Mouse (Mus musculus) heart, postnatal 0 days (tissue): ENCODE results near the gene Gpn1. TPM values are rescaled to one million over a fixed set of nuclear protein-coding genes. Genes with fewer than 3 reads are reported as not detected.

ENCODE experiments used
- ATAC-seq: fragments of 200-750 bp; cut with Nextera tagmentation; 2 replicates; pipeline ENCODE4 v1.8.0; 2017; ENCODE audit warnings: low read depth, moderate number of reproducible peaks, moderate library complexity; ENCODE audit not compliant: insufficient read depth
- DNase-seq: peaks from one replicate; pipeline ENCODE4 v3.0.0-alpha.2; 2016; ENCODE audit warnings: low spot score
- H3K27ac ChIP-seq: fragments of 300-500 bp; sonication (generic); 2 replicates; pipeline ENCODE4 v1.5.1; 2014; ENCODE audit warnings: low read depth, mild to moderate bottlenecking
- H3K27me3 ChIP-seq: fragments of 300-500 bp; sonication (generic); 2 replicates; pipeline ENCODE4 v1.6.1; 2014; ENCODE audit warnings: low read length, mixed read lengths; ENCODE audit not compliant: control insufficient read depth, insufficient read depth
- H3K36me3 ChIP-seq: fragments of 300-500 bp; sonication (generic); replicated peaks from 2 replicates; pipeline ENCODE4 v1.6.1; 2014; ENCODE audit warnings: low read length, mixed read lengths; ENCODE audit not compliant: control insufficient read depth, insufficient read depth
- H3K4me1 ChIP-seq: fragments of 300-500 bp; sonication (generic); 2 replicates; pipeline ENCODE4 v1.6.1; 2014; ENCODE audit warnings: antibody characterized with exemption; ENCODE audit not compliant: control insufficient read depth, insufficient read depth
- H3K4me2 ChIP-seq: fragments of 300-500 bp; sonication (generic); 2 replicates; pipeline ENCODE4 v1.6.1; 2014; ENCODE audit warnings: low read depth, mild to moderate bottlenecking, low read length, moderate library complexity
- H3K4me3 ChIP-seq: fragments of 300-500 bp; sonication (generic); 2 replicates; pipeline ENCODE4 v1.5.1; 2014; ENCODE audit warnings: low read depth, low read length
- H3K9ac ChIP-seq: fragments of 300-500 bp; sonication (generic); replicated peaks from 2 replicates; pipeline ENCODE4 v1.6.1; 2014; ENCODE audit warnings: low read depth, low read length, mixed read lengths
- H3K9me3 ChIP-seq: fragments of 300-500 bp; sonication (generic); replicated peaks from 2 replicates; pipeline ENCODE4 v1.6.1; 2016; ENCODE audit warnings: low read length; ENCODE audit not compliant: control insufficient read depth
- CTCF ChIP-seq: IDR thresholded peaks from 2 replicates; pipeline ENCODE4 v1.5.1; 2016; ENCODE audit warnings: antibody characterized with exemption, control low read depth, low read depth
- EP300 ChIP-seq: IDR thresholded peaks from 2 replicates; pipeline ENCODE4 v1.6.1; 2016; ENCODE audit warnings: antibody characterized with exemption, low read depth
- WGBS: fragments of 180-500 bp; shearing (Covaris S2); extraction: QIAGEN DNeasy Blood & Tissue Kit; methylation state at CpG from one replicate; pipeline ENCODE4 v1.1.7; 2014; 5-methylcytosine and 5-hydroxymethylcytosine counted together
- polyA plus RNA-seq: library from polyadenylated mRNA; unstranded; fragments of >200 nt; fragmentation: Nextera tagmentation; extraction: Ambion mirVana; gene quantifications from 2 replicates; pipeline ENCODE4 v1.2.1, GENCODE M21; 2015
- total RNA-seq: library from RNA; depleted of rRNA; stranded (reverse); fragments of >200 nt; gene quantifications from 2 replicates; pipeline ENCODE4 v1.2.3, GENCODE M21; 2014; ENCODE audit warnings: low replicate concordance

The Gpn1 gene
- total and polyA plus RNA-seq, 2 experiments from 2014 or later = 29.1 to 31.3 TPM

GRCm38 (mm10) chr5:31467798-31468197 is 26.7 kb upstream of the Gpn1 start:
- Histone ChIP-seq H3K4me2 (no peak overlapping the region), H3K9ac (no peak overlapping the region), H3K4me1 (no peaks in the 10 kb centered on the region), H3K9me3 (no peaks in the 10 kb centered on the region), H3K27me3 (no peaks in the 10 kb centered on the region), H3K27ac (no peak overlapping the region), H3K36me3 (peaks cover 70% of the 10 kb centered on the region), H3K4me3 (no peak overlapping the region)
- no peak for ATAC-seq
- no peak for TF ChIP-seq CTCF
- no peak for DNase-seq
- WGBS = 83% methylated on average over 3 of the region's 3 CpGs

GRCm38 (mm10) chr5:31469711-31470110 is 24.8 kb upstream of the Gpn1 start:
- TF ChIP-seq EP300 (no peak), CTCF (no peak)
- Histone ChIP-seq H3K9ac (no peak overlapping the region), H3K9me3 (no peaks in the 10 kb centered on the region), H3K4me1 (no peaks in the 10 kb centered on the region), H3K4me3 (no peak overlapping the region), H3K36me3 (peaks cover 89% of the 10 kb centered on the region), H3K27ac (no peak overlapping the region), H3K27me3 (no peaks in the 10 kb centered on the region), H3K4me2 (no peak overlapping the region)
- ATAC-seq (no peak), DNase-seq (peak; percentile 23)
- WGBS = 95% methylated on average over 6 of the region's 6 CpGs

- ATAC-seq (no peak), DNase-seq (no peak)
- H3K4me2 ChIP-seq = no peak overlapping the region
- no peak overlapping the region for H3K4me3 ChIP-seq
- TF ChIP-seq EP300 (no peak), CTCF (peak; percentile 66)
- H3K9me3 ChIP-seq = no peaks in the 10 kb centered on the region
- H3K27me3 ChIP-seq = no peaks in the 10 kb centered on the region
- no peak overlapping the region for H3K27ac ChIP-seq
- no peaks in the 10 kb centered on the region for H3K4me1 ChIP-seq
- WGBS = 70% methylated on average over 7 of the region's 7 CpGs
- H3K9ac ChIP-seq = no peak overlapping the region
- H3K36me3 ChIP-seq = peaks cover 91% of the 10 kb centered on the region
Observed at GRCm38 (mm10) chr5:31470334-31470733, 24.2 kb upstream of the Gpn1 start.

- H3K4me3 ChIP-seq = no peak overlapping the region
- H3K4me1 ChIP-seq = no peaks in the 10 kb centered on the region
- H3K27ac ChIP-seq = no peak overlapping the region
- DNase-seq = no peak
- H3K9ac ChIP-seq = no peak overlapping the region
- no peaks in the 10 kb centered on the region for H3K9me3 ChIP-seq
- ATAC-seq = no peak
- 90% methylated on average over 4 of the region's 4 CpGs for WGBS
- TF ChIP-seq EP300 (no peak), CTCF (no peak)
- H3K27me3 ChIP-seq = no peaks in the 10 kb centered on the region
- H3K36me3 ChIP-seq = peaks cover 62% of the 10 kb centered on the region
- no peak overlapping the region for H3K4me2 ChIP-seq
Observed at GRCm38 (mm10) chr5:31480536-31480935, 14.0 kb upstream of the Gpn1 start.

GRCm38 (mm10) chr5:31485440-31485839 is 9.1 kb upstream of the Gpn1 start, which contains the start of gene 4930548H24Rik:
4930548H24Rik (plus strand) TSS chr5:31485740.
- TF ChIP-seq CTCF (no peak), EP300 (no peak)

GRCm38 (mm10) chr5:31487889-31488288 is 6.7 kb upstream of the Gpn1 start:
- no peak for DNase-seq
- TF ChIP-seq CTCF (no peak), EP300 (no peak)
- Histone ChIP-seq H3K4me3 (no peak overlapping the region), H3K9ac (no peak overlapping the region), H3K27me3 (no peaks in the 10 kb centered on the region), H3K4me2 (no peak overlapping the region), H3K27ac (no peak overlapping the region), H3K9me3 (no peaks in the 10 kb centered on the region), H3K4me1 (no peaks in the 10 kb centered on the region), H3K36me3 (no peaks in the 10 kb centered on the region)
- WGBS = 88% methylated on average over 3 of the region's 3 CpGs
- ATAC-seq = no peak

More at GRCm38 (mm10) chr5:31485440-31485839, 9.1 kb upstream of the Gpn1 start, which contains the start of gene 4930548H24Rik:
- H3K27me3 ChIP-seq = no peaks in the 10 kb centered on the region
- no peaks in the 10 kb centered on the region for H3K4me1 ChIP-seq
- H3K9ac ChIP-seq = no peak within 1 kb of the TSS
- no peak for ATAC-seq
- 95% methylated on average over 3 of the region's 3 CpGs for WGBS
- no peak for DNase-seq
- H3K36me3 ChIP-seq = peaks cover 13% of the 10 kb centered on the region
- H3K9me3 ChIP-seq = no peaks in the 10 kb centered on the region
- no peak within 1 kb of the TSS for H3K27ac ChIP-seq
- no peak within 1 kb of the TSS for H3K4me2 ChIP-seq
- H3K4me3 ChIP-seq = no peak within 1 kb of the TSS
